Mouse (Mus musculus) c-Kit-positive CD71-positive TER-119-positive erythroid progenitor cells, embryonic 14.5 days (primary cell): ENCODE results near the gene Rassf2.

Experiments used
- DNase-seq: peaks from one replicate; pipeline ENCODE4 v3.0.0-alpha.2; 2013; ENCODE audit warnings: low spot score

Rassf2 gene

DNA sequence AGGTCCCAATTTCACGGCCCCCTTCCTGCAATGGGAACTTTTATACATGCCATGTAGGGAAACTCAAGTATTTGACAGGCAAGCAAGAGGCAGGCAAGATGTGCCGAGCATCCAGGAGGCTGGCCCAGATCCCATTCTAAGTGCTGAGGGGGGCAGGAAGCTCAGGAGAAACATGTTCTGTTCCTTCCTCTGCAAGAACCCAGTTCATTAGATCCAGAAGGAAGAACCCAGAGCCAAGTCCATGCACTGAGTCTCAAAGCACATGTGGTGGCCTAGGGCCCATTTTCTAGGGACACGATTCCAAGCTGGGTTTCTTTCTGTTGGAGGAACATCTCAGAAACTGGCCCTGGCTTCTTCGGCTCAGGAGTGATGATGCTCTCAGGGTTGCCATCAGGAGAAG lies 24.6 kb downstream of the Rassf2 start:
- DNase-seq = no peak

DNA sequence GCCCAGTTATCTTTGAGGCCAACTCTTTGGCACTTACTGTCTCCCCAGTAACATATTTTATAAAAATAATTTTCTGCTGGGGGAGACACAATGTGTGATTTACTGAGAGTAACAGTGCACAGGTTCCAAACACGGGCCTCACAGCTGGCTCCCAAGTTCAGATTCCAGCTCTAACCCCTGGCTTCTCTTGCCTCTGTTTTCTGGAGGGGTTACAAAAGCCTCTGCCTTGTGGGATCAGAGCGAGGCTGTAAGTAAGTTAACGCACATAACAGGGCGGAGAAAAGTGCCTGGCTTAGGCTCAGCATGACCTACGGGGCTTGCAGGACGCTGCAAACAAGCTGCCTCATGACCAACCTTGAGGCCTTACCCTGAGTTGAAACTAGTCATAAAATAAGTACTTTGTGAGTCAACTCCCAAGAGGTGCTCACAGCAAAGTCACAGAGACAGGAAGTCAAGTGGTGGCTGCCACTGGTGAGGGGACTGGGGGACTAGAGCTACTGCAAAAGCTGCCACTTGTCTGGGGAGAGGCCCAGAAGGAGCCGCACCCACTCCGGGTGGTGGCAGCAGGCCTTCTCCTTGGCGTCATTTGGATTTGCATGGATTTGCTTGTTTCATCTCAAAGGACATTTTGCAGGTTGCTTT lies 25.4 kb downstream of the Rassf2 start:
- no peak for DNase-seq

DNA sequence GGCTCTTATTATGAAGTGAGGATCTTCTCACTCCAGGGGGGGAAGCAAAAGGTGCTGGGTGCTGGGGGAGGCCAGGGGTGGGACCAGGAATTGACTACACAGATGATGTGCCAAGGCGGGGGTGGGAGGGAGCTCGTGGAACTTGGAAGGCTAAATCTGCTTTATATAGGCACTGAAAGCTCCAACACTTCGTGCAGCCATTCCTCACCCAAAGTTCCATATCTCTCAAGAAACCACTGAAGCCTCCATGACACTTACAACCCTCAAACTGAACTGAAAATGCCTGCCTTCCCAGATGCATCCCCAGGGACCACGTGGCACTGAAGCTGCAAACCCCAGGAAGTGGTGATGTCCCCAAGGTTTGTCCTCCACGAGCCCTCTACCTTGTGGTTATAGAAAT lies 26.1 kb downstream of the Rassf2 start:
- no peak for DNase-seq

DNA sequence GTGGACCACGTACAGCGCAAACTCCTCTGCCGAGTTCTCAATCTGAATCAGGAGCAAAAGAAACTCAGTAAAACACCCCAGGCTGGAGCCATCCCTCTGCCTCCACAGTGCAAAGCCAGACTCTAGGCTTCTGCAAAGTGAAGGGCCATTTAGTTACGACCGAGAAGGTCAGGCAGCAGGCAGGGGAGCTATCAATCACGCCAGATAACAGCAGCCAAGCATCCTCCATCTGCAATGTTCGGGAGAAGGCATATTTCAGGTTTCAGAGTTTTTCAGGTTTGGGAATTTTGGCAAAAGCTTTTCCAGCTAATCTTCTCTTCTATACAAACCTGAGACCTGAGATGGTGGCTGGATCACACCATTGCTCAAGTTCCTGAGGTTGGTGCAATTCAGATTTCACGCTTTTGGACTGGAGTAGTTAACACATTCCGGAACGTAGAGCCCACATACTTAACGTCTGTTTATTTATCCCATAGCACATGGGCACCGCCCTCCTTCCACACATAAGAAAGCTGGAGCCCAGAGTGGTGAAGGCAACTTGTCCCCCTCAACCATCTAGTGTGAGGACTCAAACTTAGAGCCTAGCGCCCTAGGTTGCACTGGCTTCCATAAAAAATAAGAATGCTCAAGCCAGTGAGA lies 28.2 kb downstream of the Rassf2 start:
- DNase-seq = no peak

DNA sequence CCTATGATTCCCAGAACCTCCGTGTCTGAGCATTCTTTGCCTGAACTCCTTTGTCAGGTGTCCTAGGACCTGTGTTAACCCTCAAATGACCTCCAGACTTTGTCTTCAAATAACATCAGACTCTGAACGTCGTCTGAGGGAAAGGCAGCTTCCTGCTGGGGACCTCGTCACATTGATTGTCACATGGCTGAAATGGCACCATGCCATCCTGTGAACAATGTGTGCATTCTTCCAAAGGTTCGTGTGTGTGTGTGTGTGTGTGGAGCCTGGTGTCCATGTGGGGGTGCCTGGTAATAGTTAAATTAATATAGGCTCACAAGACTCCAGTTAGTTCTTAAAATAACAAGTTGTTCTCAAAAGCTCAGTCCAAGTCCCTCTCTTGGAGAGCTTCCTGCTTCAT lies 32.7 kb downstream of the Rassf2 start:
- no peak for DNase-seq

DNA sequence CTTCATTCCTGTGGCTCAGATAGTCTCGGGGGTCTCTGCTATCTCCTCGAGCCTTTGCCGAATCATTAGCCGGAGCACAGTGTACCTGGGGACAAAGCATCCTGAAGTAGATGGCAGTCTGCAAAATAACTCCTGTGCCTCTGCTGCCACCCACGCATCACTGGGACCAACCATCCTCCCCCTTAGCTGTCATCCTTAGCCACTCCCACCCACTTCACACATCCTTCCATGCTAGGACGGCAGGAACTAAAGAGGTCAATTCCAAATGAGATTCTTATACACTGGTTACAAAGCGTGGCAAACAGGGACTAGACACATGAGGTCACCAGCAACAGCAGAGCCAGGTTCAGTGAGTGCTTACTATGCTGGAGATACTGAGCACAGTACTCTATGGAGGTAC lies 33.7 kb downstream of the Rassf2 start:
- no peak for DNase-seq

DNA sequence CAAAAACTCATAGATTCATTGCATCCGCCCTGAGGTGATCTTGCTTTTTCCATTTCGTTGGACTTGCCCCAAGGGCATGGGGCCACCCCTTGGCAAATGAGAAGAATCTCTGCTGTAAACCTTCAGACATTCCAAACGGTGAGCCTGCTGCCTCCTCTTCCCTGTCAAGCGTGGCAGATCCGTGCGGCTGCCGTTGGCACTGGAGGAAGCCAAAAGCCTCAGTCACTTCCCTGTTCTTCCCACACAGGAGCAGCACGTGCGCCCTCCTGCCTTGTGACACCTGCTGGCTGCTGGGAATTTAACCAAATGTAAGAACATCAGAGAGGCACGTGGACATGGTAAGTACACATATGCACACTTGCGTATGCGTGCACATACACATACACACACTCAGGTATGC lies 34.3 kb downstream of the Rassf2 start:
- DNase-seq = no peak

DNA sequence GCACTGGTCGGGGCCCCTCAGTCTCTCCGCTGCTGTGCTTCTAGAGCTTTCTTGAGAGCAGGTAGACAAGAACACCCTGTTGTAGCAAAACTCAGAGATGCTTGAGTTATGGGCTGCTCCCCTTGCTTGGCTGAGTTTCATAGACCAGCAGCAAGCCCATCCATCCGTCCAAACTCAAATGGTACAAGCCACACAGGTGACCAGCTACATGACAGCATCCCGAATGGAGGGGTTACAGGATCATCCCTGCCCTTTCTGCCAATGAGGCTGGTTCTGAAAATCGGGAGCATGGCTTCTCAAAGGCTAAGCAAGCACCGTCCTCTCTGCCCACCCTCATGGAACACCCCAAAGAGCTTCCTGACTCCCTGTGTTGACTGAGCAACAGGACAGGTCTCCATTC lies 35.1 kb downstream of the Rassf2 start:
- no peak for DNase-seq

DNA sequence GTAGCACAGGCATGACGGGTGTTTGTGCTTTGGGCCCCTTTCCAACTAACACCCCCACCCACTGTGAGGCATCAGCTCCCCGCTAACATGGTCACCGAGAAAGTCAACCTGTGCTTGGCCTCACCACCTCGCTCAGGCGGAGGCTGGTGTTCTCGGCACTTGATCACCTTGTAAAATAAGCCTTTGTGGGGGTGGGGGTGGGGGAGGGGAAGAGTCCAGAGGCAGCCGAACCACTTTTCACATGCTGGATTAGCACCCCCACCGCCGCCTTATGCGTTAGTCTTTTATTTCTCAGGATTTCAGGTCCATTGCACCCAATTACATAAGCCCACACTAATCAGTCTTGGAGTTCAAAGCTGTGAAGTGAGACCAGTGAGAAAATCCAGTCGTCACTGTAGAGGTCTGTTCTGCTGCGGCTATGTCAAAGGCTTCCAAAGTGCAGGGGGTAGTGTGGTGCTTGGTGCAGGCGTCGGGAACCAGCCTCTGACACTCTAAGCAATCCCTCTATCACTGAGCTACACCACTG lies 36.4 kb downstream of the Rassf2 start:
- no peak for DNase-seq

DNA sequence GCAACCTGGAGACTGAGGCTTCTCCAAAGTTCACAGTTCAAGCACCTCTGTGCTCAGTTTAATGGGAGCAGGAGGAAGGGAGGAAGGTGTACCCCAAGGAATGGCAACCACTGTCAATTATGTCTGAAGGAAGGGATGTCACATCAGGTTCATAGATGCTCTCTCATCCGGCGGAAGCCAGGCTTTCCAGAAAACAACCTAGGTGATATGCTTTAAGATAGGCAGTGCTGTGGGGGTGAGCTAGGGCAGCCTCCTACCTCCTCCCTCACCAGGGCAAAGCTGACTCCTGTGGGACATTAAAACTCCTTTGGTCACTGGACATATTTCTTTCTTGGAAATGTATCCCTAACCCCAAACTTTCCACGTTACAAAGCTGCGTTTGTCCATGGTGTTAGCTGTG lies 36.9 kb downstream of the Rassf2 start:
- DNase-seq = no peak

DNA sequence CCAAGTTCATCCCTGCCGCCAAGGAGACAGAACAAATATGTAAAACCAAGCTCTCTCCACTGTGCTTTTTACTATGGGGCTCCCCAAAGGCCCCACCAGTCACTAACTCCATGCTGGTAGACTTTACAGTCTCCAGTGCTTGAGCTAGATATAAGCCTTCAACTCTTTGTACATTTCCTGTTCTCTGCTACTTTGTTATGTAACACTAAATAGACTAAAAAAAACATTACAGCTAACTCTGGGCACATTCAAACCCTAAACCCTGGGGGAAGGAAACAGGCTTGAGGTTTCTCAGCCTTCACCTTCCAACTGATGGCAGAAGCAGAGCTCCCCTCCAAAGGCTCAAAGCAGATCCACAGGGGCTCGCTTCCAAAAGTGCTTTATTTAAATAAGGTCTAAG lies 37.6 kb downstream of the Rassf2 start:
- DNase-seq = no peak

DNA sequence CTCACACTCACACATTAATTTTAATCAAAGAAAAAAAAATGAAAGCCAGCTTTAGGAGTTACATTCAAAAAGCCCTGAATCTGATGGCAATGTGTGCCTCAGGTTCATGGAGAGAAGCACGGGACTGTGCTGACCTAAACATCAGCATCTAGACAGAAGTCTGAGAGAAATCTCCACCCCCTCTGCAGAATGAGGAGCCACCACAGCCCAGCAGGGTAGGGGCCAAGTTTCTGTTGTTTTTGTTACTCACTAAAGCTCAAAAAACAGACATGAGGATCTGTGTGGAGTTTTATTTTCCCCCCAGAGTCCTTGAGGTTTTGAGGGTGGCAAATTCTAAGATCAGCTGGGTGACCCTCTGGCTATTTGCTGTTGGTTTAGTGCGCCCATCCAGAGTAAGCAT lies 41.5 kb downstream of the Rassf2 start:
- DNase-seq = no peak

DNA sequence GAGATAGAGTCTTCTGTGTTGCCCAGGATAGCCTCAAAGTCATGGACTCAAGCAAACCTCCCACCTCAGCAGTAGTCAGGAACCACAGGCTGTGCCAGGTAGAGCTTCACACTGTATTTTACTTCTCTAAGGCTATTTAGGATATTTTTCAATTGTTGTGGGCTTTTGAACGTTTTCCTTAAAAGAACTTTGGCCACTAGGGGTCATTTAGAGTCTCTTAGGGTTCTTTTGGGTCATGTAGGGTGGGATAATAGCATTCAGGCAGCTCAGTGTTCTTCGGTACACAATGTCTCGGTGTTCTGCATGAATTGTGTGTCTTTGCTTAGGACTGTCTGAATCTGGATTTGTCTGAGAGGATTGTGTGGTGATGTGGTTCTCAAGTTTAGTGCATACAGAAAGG lies 42.1 kb downstream of the Rassf2 start:
- DNase-seq = no peak

DNA sequence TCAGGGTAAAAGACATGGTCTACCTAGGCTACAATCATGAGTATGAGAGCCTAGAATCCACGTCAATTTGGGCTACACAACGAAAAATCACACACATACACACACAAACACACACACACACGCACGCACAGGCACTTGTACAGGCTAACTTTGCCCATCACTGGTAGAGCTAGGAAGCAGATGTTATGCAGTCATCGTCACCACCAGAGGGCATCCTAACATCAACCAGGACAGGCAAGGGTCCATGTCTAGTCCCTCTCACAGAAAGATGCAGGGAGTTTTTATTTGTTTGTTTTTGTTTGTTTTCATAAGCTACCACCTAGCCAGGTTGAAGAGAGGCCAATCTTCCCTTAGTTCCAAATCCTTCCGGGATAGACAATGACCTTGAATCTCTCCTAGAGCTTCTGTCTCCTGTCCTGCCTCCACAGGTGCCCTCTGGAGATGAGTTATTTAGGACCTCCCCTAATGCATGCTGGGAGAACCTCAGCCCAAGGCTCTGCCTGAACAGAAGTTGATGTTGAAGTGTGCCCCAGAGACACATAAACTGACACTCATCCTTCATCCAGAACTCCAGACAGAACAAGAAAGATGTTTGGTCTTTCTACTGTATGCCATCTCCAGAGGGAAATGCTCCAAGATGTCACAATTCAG lies 47.4 kb downstream of the Rassf2 start:
- peak; percentile 22 for DNase-seq

DNA sequence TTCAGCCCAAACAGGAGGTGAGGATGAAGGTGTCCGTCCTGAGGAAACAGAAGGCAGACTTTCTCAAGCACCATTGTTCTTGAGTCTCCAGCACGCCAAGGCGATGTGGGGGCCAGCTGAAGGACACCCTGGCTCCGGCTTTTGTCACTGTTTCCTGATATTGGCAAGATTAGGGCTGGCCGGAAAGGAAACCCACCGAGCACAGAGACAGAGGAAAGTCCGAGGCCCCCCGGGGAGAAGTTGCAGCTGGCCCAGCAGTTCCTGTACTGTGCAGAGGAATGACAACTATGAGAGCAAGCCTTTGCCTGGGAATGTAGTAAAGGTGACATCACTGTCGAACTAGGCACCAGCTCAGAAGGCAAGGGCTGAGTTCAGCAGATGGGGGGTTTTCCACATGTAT lies 49.2 kb downstream of the Rassf2 start:
- no peak for DNase-seq

DNA sequence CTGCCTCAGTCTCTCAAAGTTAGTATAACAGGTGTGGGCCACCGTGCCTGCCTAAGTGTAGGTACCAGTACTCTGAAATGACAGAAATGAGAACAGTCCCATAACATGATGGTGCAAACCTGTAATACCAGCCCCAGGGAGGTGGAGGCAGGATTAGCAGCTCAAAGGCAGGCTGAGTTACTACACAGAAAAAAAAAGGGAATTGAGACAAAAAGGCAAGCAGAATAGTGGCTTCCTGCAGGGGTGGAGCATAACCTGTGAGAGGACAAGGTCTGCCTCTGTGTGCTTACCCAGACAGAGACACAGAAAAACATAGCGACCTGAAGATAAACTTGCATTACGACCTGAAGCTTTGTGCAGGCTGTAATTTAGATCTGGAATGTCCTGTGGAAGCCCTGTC lies 53.4 kb downstream of the Rassf2 start:
- no peak for DNase-seq

DNA sequence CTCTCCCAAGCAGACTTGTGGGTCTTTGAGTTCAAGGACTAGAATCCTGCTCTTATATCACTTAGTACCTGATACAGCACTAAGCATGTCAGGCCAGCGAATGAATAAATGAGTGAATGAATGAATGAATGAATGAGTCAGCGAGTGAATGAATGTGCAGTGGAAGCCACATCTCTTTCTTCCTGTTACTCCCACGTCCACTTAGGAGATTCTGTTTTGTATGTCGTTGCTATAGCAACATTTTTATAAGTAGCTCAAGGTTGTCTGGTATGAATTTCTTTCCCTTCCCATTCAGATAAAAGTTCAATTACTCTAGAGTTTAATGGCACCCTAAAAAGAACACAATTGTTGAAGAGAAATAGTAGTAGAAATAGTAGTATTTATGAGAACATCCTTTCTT lies 59.0 kb downstream of the Rassf2 start:
- no peak for DNase-seq

DNA sequence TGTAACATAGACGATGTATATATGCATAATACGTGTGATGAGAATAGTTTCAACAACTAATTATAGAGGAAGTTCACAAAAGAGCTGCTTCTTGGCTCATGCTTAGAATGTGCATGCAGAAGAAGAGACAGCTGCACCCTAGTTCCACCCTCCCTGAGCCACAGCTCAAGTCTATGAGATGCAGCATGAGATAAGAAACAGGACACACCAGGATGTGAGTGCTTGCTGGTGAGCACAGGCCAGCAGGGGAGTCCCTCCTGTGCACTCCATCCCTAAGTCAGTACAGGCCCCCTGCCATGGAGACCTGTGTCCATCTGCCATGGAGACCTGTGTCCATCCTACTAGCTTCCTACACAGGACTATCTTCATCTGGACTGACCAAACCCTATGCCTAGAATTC lies 59.5 kb downstream of the Rassf2 start:
- DNase-seq = no peak

DNA sequence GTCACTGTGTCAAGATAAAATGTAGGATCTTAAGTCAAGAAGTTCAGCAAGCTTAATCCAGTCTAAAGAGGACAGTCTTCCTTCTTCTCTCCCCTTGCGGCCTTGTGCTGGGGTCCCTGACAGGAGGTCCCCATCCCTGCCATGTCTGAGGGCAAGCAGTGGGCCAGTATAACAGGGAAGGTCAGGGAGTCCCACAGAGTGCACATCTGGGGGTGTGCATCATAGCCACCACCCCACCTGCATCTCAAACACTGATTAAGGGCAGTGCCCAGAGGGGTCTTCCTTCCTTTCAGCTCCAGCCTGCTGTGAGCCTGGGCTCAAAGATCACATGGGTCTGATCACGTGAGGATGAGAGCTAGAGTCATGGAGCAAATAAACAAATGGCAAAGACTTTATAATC lies 68.4 kb downstream of the Rassf2 start:
- DNase-seq = no peak

DNA sequence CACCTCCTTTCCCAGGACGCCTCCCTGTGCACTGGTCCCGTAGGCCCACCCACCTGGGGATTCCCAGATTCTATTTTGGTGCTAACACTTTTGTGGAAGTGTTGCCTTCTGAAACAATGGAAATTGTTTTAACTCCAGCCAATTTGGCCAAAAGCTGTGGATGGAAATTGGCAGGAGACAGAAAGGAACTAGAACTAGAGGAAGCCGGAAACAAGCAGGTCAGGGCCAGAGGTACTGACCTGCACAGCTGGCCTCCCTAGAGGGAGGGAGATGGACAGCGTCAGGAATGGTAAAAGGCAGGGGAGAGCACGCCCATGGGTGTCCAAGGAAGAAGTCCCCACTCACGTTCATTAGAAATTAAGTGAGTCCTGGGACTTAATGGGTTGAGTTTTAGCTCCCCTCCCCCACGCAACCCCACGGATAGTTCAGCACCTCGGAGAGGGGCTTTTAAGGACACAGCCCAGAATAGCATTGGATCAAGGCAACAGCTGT lies 72.3 kb downstream of the Rassf2 start:
- no peak for DNase-seq

DNA sequence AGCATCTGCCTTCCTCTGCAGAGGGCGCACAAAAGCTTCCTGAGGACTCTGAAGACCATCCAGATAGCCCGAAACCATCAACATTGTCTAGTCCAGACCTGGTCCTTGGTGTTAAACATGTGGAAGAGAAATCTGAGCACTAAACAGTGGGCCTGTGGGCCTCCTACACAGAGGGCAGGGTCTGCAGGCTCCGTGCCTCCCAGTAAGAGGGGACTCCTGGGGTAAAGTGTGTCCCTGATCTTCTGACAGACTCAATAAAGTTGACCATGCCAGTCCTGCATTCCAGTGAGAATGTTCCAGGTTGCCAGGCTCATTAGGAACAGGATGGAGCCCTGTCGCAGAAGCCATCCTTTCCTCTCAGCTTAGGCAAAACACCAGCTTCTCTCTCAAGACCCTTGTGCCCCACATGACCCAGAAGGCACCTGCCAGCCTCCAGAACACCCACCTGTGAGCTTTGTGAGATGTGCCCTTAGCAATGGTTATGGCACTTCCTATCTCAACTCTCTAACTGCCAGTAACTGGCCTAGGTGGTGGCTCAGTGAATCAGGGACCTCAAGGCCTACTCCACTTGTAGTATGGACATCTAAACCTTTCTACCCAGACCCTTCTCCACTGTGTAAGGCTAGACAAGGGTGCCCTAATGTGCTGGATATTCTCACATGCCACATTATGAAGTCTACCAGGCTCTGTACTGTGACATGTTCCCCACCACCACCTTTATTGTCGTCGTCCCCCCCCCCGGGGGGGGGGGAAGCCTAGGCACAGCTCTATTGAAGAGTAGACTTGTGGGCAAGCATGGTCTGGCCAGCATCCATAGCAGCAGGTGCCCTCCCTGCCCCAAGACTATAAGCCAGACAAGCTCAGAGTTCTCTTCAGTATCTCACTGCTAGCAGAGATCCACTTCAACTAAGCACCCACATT lies 73.5 kb downstream of the Rassf2 start:
- DNase-seq = no peak

DNA sequence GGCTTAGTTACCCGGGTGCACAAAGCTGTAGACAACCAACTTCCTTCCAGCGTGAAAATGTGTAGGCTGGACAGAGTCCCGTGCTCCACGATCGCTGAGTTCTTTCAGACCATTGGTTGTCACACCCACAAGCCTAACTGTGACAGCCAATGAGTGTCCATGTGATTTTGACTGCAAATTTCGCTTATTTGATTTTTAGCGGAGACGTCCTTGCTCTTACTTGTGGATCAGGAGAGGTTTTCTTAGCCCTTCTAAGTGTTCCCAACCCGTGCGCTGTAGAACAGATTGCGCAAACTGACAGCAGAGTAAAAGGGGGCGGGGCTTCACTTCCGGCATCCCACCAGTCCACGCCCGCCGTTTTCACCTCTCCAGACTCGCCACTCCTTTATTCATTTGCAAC lies 74.8 kb downstream of the Rassf2 start:
- DNase-seq = no peak
